Mouse (Mus musculus) limb, embryonic 15.5 days (tissue): Measurements from ENCODE around the gene Tmem186. TPM values are rescaled to one million over a fixed set of nuclear protein-coding genes. Genes with fewer than 3 reads are reported as not detected.

Source experiments
- ATAC-seq: fragments of 200-750 bp; cut with Nextera tagmentation; 2 replicates; pipeline ENCODE4 v1.8.0; 2017; ENCODE audit warnings: low read depth, moderate TSS enrichment; ENCODE audit not compliant: insufficient number of reproducible peaks, low FRiP score, low TSS enrichment
- H3K27ac ChIP-seq: fragments of 300-500 bp; sonication (generic); 2 replicates; pipeline ENCODE4 v1.5.1; 2015; ENCODE audit warnings: moderate library complexity, mild to moderate bottlenecking, inconsistent platforms
- H3K27me3 ChIP-seq: fragments of 300-500 bp; sonication (generic); 2 replicates; pipeline ENCODE4 v1.6.1; 2015; ENCODE audit warnings: inconsistent platforms
- H3K36me3 ChIP-seq: fragments of 300-500 bp; sonication (generic); 2 replicates; pipeline ENCODE4 v1.6.1; 2015; ENCODE audit warnings: inconsistent platforms
- H3K4me1 ChIP-seq: fragments of 300-500 bp; sonication (generic); 2 replicates; pipeline ENCODE4 v1.6.1; 2015; ENCODE audit warnings: inconsistent platforms
- H3K4me2 ChIP-seq: fragments of 300-500 bp; sonication (generic); 2 replicates; pipeline ENCODE4 v1.6.1; 2015; ENCODE audit warnings: mild to moderate bottlenecking, inconsistent platforms
- H3K4me3 ChIP-seq: fragments of 300-500 bp; sonication (generic); 2 replicates; pipeline ENCODE4 v1.5.1; 2015; ENCODE audit warnings: mild to moderate bottlenecking, inconsistent platforms
- H3K9ac ChIP-seq: fragments of 300-500 bp; sonication (generic); 2 replicates; pipeline ENCODE4 v1.6.1; 2015; ENCODE audit warnings: inconsistent platforms
- H3K9me3 ChIP-seq: fragments of 300-500 bp; sonication (generic); 2 replicates; pipeline ENCODE4 v1.6.1; 2016; ENCODE audit warnings: inconsistent platforms
- WGBS: fragments of 180-500 bp; shearing (Covaris S2); methylation state at CpG from one replicate; pipeline ENCODE4 v1.1.7; 2015; 5-methylcytosine and 5-hydroxymethylcytosine counted together
- polyA plus RNA-seq: library from polyadenylated mRNA; unstranded; fragments of >200 nt; fragmentation: Nextera tagmentation; extraction: Ambion mirVana; gene quantifications from 2 replicates; pipeline ENCODE4 v1.2.1, GENCODE M21; 2015

Tmem186 gene
- polyA plus RNA-seq, 1 experiment from 2014 or later: 18.8 TPM

DNA sequence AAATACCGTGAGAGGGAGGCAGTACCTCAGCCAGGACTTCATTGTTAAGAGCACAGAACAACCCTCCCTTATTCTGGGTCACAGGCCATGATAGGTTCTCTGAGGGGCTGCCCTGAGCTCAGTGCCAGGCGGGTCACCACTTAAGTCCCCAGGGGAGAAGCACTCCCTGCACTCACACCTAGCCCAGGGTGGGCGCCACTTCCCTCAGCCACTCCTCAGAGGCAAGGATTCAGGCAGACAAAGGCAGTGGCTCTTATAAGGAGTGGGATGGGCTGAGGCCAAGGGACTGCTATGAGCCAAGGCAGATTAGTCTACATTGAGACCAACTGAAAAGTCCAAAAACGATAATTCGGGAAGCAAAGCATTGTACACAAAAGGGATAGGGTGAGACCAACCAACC is 27.9 kb upstream of the Tmem186 start:
- H3K9ac ChIP-seq: no peak overlapping the region
- H3K27ac ChIP-seq: no peak overlapping the region
- 85% methylated on average over 5 of the region's 5 CpGs for WGBS
- H3K4me2 ChIP-seq: no peak overlapping the region
- peaks cover 43% of the 10 kb centered on the region for H3K4me1 ChIP-seq
- no peak overlapping the region for H3K4me3 ChIP-seq
- no peaks in the 10 kb centered on the region for H3K27me3 ChIP-seq
- H3K9me3 ChIP-seq: no peaks in the 10 kb centered on the region
- no peak for ATAC-seq
- H3K36me3 ChIP-seq: peaks cover 38% of the 10 kb centered on the region

- no peak overlapping the region for H3K4me2 ChIP-seq
- H3K27me3 ChIP-seq: no peaks in the 10 kb centered on the region
- H3K9ac ChIP-seq: no peak overlapping the region
- H3K9me3 ChIP-seq: no peaks in the 10 kb centered on the region
- ATAC-seq: no peak
- WGBS: 87% methylated on average over 24 of the region's 24 CpGs
- no peak overlapping the region for H3K27ac ChIP-seq
- peaks cover 30% of the 10 kb centered on the region for H3K4me1 ChIP-seq
- H3K36me3 ChIP-seq: peaks cover 51% of the 10 kb centered on the region
- H3K4me3 ChIP-seq: no peak overlapping the region
Measured at GRCm38 (mm10) chr16:8663606-8664539, 26.4 kb upstream of the Tmem186 start.

DNA sequence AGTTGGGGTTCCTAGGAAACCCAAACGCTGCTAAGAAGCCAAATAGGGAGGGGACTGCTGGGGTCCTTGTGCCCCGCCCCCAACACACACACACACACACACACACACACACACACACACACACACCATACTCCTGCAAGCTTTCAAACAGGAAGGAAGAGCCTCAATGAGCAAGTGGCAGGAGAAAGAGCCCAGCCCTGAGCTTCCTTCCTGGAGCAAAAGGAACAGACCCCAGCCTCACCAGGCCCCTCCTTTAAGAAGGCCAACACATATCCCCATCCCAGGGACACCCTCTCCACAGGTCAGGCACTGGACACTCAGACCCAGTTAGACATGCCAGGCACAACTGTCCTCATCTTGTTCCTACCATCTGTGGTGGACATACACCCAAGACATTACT is 25.5 kb upstream of the Tmem186 start:
- Histone ChIP-seq H3K4me3 (no peak overlapping the region), H3K9ac (no peak overlapping the region), H3K27me3 (no peaks in the 10 kb centered on the region), H3K4me2 (no peak overlapping the region), H3K27ac (no peak overlapping the region), H3K36me3 (peaks cover 57% of the 10 kb centered on the region), H3K4me1 (peaks cover 23% of the 10 kb centered on the region), H3K9me3 (no peaks in the 10 kb centered on the region)
- ATAC-seq: no peak
- 67% methylated on average over 2 of the region's 2 CpGs for WGBS

- no peak overlapping the region for H3K27ac ChIP-seq
- H3K27me3 ChIP-seq: no peaks in the 10 kb centered on the region
- peaks cover 91% of the 10 kb centered on the region for H3K36me3 ChIP-seq
- ATAC-seq: no peak
- H3K9ac ChIP-seq: no peak overlapping the region
- H3K4me1 ChIP-seq: 0 out of 2 replicates have a peak, but pooled peaks cover 7% of the 10 kb centered on the region
- WGBS: 89% methylated on average over 4 of the region's 4 CpGs
- H3K9me3 ChIP-seq: no peaks in the 10 kb centered on the region
- no peak overlapping the region for H3K4me2 ChIP-seq
- H3K4me3 ChIP-seq: no peak overlapping the region
Measured at GRCm38 (mm10) chr16:8658764-8659163, 21.3 kb upstream of the Tmem186 start.

DNA sequence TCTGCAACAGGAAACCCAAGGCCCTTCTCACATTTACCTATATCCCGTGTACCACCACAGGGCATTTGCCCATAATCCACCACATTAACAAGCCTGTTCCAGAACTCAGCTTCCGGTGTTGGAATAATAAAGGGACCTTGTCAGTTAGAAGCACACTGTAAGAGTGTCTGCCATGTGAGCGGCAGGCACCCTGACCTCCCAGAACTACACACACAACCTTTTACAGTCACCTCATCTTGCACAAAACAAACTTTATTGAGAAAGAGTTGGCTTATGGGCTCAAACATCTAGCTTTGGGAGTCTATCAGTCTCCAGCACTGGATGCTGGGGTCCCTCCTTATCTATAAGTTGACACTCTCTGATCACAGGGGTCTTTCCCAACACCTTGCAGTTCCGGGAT is 20.8 kb upstream of the Tmem186 start:
- Histone ChIP-seq H3K4me1 (0 out of 2 replicates have a peak, but pooled peaks cover 7% of the 10 kb centered on the region), H3K9ac (no peak overlapping the region), H3K36me3 (peaks cover 89% of the 10 kb centered on the region), H3K4me3 (no peak overlapping the region), H3K9me3 (no peaks in the 10 kb centered on the region), H3K4me2 (no peak overlapping the region), H3K27ac (no peak overlapping the region), H3K27me3 (no peaks in the 10 kb centered on the region)
- WGBS: 76% methylated on average over 4 of the region's 4 CpGs
- no peak for ATAC-seq

DNA sequence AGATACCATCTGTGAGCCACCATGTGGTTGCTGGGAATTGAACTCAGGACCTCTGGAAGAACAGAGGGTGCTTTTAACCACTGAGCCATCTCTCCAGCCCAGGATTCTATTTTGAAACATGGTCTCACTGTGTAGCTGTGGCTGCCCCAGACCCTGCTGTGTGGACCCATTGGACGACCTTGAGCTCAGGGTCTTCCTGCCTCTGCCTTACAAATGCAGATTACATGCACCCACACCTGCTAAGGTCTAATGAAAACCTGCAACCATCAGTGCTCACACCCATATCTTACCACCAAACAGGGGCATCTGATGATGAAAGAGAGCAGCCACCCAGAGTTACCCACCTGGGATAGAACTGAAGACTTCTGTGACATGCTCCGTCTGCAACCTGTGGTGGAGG is 18.7 kb upstream of the Tmem186 start:
- peaks cover 87% of the 10 kb centered on the region for H3K36me3 ChIP-seq
- no peaks in the 10 kb centered on the region for H3K27me3 ChIP-seq

GRCm38 (mm10) chr16:8655599-8655998 is 18.1 kb upstream of the Tmem186 start:
- H3K4me1 ChIP-seq: 0 out of 2 replicates have a peak, but pooled peaks cover 7% of the 10 kb centered on the region
- no peak overlapping the region for H3K4me2 ChIP-seq
- H3K9ac ChIP-seq: no peak overlapping the region
- H3K27me3 ChIP-seq: no peaks in the 10 kb centered on the region
- no peak overlapping the region for H3K27ac ChIP-seq
- H3K4me3 ChIP-seq: no peak overlapping the region
- 90% methylated on average over 9 of the region's 9 CpGs for whole genome bisulfite sequencing
- ATAC-seq: no peak
- H3K9me3 ChIP-seq: no peaks in the 10 kb centered on the region
- H3K36me3 ChIP-seq: peaks cover 89% of the 10 kb centered on the region

More for the DNA sequence above, 18.7 kb upstream of the Tmem186 start:
- H3K4me2 ChIP-seq: no peak overlapping the region
- no peak overlapping the region for H3K27ac ChIP-seq
- ATAC-seq: no peak
- H3K4me1 ChIP-seq: 0 out of 2 replicates have a peak, but pooled peaks cover 7% of the 10 kb centered on the region
- H3K4me3 ChIP-seq: no peak overlapping the region
- no peaks in the 10 kb centered on the region for H3K9me3 ChIP-seq
- WGBS: 79% methylated on average over 2 of the region's 2 CpGs
- no peak overlapping the region for H3K9ac ChIP-seq

DNA sequence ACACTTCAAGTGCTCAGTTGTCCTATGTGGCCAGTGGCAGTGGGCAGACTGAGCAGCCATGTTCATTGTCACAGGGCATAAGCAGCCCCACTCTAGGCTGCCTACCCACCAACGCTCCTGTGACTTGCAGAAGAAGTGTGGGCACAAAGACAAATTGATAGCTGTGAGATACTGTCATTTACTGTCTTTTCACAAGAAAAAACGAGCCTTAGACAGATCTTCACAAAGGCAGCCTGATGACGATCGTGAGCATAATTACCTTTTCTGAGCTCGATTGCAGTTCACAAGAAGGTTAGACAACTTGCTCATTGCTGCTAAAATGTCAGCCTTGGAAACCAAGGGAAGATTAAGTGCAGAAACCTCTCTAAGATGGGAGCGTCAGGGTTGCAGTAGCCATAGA is 17.6 kb upstream of the Tmem186 start:
- Histone ChIP-seq H3K4me1 (0 out of 2 replicates have a peak, but pooled peaks cover 3% of the 10 kb centered on the region), H3K9me3 (no peaks in the 10 kb centered on the region), H3K27me3 (no peaks in the 10 kb centered on the region), H3K27ac (no peak overlapping the region), H3K4me2 (no peak overlapping the region), H3K9ac (no peak overlapping the region), H3K36me3 (peaks cover 88% of the 10 kb centered on the region), H3K4me3 (no peak overlapping the region)
- 81% methylated on average over 6 of the region's 6 CpGs for WGBS
- ATAC-seq: no peak

GRCm38 (mm10) chr16:8650007-8650406 is 12.5 kb upstream of the Tmem186 start:
- Histone ChIP-seq H3K27me3 (no peaks in the 10 kb centered on the region), H3K4me3 (no peak overlapping the region), H3K4me2 (no peak overlapping the region), H3K36me3 (peaks cover 89% of the 10 kb centered on the region), H3K27ac (no peak overlapping the region), H3K9me3 (no peaks in the 10 kb centered on the region), H3K4me1 (0 out of 2 replicates have a peak, but pooled peaks cover 3% of the 10 kb centered on the region), H3K9ac (no peak overlapping the region)
- 94% methylated on average over 3 of the region's 3 CpGs for WGBS
- no peak for ATAC-seq

- no peak overlapping the region for H3K4me3 ChIP-seq
- WGBS: 85% methylated on average over 6 of the region's 6 CpGs
- H3K9me3 ChIP-seq: no peaks in the 10 kb centered on the region
- H3K4me1 ChIP-seq: no peaks in the 10 kb centered on the region
- H3K4me2 ChIP-seq: no peak overlapping the region
- H3K27ac ChIP-seq: no peak overlapping the region
- no peaks in the 10 kb centered on the region for H3K27me3 ChIP-seq
- no peak for ATAC-seq
- H3K36me3 ChIP-seq: peaks cover 84% of the 10 kb centered on the region
- no peak overlapping the region for H3K9ac ChIP-seq
Measured at GRCm38 (mm10) chr16:8645546-8645945, 8.0 kb upstream of the Tmem186 start.

GRCm38 (mm10) chr16:8643855-8644254 is 6.3 kb upstream of the Tmem186 start:
- no peak overlapping the region for H3K27ac ChIP-seq
- H3K4me2 ChIP-seq: no peak overlapping the region
- H3K36me3 ChIP-seq: peaks cover 76% of the 10 kb centered on the region
- no peak overlapping the region for H3K9ac ChIP-seq
- no peak overlapping the region for H3K4me3 ChIP-seq
- WGBS: 68% methylated on average over 2 of the region's 2 CpGs
- peaks cover 2% of the 10 kb centered on the region; the same call in 1 of the 2 replicates for H3K4me1 ChIP-seq
- H3K27me3 ChIP-seq: no peaks in the 10 kb centered on the region
- H3K9me3 ChIP-seq: no peaks in the 10 kb centered on the region
- ATAC-seq: peak; percentile 71; the same call in 1 of the 2 replicates

- no peak overlapping the region for H3K4me2 ChIP-seq
- H3K4me1 ChIP-seq: peaks cover 23% of the 10 kb centered on the region
- no peak for ATAC-seq
- H3K27ac ChIP-seq: no peak overlapping the region
- no peak overlapping the region for H3K9ac ChIP-seq
- H3K27me3 ChIP-seq: no peaks in the 10 kb centered on the region
- no peak overlapping the region for H3K4me3 ChIP-seq
- WGBS: 85% methylated on average over 11 of the region's 11 CpGs
- peaks cover 48% of the 10 kb centered on the region for H3K36me3 ChIP-seq
- H3K9me3 ChIP-seq: no peaks in the 10 kb centered on the region
Measured at GRCm38 (mm10) chr16:8639466-8640191, 2.1 kb upstream of the Tmem186 start.
